Mouse (Mus musculus): ENCODE results near the gene Gna11.
A peak's percentile ranks its signal among the peaks of the same experiment; 100 is the strongest.

The Gna11 gene

DNA sequence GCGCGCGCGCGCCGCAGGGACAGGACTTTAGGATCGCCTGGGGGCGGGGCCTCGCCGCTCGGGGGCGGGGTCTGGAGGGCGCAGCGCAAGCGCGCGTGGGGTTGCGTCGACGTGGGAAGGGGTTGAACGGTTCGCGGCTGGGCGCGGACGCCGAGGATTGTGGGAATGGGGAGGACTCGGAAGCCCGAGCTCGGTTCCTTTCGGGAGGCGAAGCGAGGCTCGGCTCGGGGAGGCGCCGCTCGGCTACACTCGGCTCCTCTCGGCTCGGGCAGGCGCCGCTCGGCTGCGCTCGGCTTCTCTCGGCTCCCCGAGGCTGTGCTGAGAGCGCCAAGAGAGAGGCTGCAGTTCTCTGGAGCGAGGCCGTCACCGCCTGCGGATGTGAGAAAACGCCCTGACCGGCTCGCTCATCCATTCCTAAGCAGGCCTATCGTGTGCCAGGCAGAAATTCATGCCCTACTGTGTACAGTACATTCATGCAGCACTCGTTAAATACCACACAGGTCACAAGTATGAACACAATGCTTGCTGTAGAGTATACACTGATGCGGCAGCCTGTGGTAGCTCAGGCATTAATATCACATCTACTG is at the start of gene Gna11:
Gna11 (minus strand) TSS at position 30 of the 587 bp plus-strand sequence.
- peak; percentile 99 for DNase-seq

DNA sequence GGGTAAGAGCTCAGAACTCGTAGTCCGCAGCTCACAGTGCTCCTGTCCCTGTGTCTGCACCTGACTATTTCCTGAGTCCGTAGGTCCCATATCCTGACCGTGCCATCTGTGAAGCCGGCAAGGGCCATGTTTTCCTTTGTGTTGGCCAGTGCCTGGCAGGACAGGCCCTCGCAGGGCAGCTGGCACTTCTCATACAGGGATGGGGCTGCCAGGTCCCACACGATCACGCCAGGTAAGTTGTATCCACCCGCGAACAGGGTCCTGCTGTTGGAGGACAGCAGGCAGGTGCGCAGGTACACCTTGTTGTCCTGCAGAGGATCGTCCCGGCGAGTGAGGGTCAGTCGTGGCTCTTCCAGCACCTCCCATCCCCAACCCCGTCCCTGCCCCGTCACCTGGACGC is 48.9 kb upstream of the Gna11 start:
- no peak for DNase-seq

DNA sequence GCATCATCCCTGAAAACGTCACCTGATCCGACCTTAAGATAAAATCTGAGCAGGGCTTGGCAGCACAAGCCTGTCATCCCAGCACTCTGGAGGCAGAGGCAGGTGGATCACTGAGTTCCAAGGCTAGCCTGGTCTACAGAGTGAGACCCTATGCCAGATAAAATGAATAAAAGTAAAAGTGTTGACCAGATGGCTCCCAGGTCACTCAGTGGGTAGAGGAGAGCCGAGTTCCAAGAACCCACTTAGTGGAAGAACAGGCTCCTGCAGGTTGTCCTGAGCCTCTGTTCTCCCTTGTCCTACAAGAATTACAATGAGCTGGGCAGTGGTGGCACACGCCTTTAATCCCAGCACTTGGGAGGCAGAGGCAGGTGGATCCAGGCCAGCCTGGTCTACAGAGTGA is 48.2 kb upstream of the Gna11 start:
- DNase-seq = no peak

DNA sequence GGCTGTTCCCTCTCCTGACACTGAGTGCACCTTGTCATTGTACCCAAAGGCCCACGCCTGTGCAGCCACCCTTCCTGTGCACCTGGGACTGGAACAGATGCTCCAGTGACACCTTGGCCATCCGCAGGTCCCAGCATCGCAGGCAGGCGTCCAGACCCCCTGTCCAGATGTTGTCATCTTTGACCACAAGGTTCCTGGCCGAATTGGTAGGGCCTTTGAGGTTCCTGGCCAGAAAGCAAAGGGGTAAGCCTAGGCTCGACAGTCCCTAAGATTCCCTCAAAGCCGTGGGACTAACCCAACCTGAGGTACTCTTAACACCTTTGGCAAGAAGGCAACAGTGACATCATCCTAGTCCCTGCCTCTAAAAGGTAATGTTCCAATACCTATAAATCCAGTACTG is 47.6 kb upstream of the Gna11 start:
- DNase-seq = no peak

DNA sequence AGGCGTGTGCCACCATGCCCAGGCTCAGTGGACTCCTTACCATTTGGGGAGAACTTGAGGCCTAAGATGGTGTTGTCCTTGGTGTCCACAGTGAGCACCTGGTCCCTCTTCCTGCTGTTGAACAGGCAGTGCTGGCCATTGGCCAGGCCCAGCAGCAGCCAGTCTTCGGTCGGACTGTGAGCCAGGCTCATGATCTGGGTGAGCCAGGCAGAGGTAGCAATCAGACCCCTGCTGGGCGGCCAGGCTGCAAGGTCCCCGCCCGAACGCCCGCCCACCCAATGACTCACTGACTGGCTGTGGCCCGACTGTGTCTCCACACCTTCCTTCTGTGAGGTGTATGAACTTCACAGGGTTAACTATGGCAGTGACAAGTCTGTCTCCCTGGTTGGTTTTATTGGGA is 46.9 kb upstream of the Gna11 start:
- no peak for DNase-seq

DNA sequence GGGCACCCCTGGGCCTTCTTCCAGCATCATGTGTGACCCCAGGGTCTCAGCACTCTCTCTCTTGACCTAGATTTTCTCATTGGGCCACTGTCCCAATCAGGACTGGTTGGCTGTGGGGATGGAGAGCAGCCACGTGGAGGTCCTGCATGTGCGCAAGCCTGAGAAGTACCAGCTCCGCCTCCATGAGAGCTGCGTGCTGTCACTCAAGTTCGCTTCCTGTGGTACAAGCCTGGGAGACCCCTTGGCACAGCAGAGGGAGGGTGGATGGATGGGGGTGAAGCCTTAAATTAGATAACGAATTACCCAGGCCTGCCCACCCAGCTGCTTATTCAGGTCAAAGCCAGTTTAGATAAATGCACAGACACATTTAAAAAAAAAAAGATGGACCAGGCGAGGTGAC is 43.7 kb upstream of the Gna11 start:
- no peak for DNase-seq

DNA sequence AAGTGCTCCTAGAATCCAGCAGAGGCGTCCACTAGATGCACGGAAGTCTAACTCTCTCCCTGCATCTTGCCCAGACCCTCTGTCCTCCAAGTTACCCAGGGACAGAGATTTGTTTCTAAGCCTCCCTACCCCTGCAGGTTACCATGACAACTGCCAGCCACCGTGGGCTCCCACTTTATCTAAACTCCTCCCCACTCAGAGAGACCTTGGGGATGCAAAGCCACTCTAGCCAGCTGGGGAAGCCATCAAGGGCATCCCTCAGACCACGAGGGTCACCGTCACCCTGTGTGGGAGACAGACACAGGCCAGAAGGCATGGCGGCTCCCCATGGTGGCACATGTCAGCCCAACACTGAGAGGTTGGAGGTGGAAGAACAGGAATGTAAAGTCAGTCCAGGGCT is 38.4 kb upstream of the Gna11 start:
- no peak for DNase-seq

DNA sequence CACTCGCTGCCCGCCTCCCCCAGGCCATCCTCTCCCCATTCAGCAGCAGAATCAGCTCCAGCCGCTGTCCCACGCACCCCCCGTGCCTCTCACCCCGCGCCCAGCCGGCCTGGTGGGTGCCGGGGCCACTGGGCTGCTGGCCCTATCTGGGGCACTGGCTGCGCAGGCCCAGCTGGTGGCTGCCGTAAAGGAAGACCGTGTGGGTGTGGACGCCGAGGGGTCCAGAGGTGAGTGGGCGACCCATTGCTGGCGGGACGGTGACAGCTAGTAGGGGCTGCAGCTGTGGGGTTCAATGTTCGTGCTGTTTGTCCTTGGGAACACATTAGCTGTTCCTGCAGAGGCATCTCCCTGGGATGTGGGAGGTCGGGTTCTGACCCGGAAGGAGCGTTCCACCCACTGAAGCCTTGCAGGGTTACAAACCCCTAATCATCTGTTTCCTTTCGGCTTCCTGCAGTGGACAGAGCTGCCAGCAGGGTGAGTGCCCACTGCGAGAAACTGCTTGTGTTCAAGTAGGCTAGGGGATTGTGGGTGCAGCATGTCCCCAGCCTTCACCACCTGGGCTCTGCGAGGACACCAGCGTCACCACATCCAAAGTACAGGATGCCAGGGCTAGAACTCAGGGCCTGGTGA is 35.6 kb upstream of the Gna11 start:
- peak; percentile 56 to 59 for DNase-seq

DNA sequence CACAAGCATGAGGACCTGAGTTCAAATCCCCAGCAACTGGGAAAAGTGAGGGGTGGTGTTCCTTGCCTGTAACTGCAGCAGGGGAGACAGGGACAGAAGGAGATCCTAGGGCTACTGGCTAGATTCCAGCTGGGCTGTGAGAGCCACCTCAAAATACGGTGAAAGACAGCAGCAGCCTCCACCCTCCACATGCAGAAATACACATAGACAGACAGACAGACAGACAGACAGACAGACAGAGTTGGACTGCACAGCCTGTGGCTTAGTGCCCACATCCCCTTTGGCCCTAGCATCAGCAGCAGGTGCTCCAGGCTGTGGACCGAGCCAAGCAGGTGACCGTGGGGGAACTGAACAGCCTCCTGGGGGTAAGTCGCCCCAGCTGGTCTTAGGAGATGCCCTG is 35.0 kb upstream of the Gna11 start:
- DNase-seq = no peak

DNA sequence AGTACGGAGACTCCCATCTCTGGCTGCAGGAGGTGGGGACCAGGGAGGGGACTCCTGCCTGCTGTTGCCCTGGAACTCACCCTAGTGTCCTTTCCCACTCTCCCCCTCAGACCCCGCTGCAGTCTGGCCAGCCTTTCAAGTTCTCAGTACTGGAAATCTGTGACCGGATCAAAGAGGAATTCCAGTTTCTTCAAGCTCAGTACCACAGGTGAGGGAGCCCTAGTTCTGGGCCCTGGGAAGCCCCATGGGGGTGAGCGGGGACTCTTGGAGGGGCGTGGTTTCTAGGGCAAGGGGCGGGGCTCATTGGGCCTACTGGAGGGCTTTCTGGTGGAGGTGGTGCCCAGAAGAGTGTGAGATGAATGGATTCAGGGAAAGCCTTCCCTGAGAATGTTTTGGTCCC is 30.7 kb upstream of the Gna11 start:
- DNase-seq = peak; percentile 61 to 64

DNA sequence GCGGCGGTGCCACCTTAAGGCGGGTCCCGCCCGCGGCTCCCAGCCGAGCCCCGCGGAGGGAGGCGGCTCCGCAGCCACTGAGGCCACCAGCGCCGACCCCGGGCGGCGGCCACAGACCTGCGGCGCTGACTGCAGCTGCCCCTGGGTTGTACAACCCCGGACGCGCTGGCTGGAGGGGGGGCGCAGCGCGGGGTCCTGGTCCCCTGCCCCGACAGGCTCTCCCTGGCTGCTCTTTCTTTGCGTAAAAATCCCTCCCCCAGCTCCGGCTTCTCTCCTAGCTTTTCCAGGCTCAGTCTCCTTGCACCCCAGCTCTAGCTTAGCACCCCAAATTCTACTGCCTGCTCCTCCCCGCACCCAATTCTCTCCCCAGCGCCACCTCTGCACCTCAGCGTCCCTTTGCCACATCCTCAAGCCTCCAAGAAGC is 30.2 kb upstream of the Gna11 start:
- peak in 1 of 2 experiments; percentile 41 for DNase-seq

DNA sequence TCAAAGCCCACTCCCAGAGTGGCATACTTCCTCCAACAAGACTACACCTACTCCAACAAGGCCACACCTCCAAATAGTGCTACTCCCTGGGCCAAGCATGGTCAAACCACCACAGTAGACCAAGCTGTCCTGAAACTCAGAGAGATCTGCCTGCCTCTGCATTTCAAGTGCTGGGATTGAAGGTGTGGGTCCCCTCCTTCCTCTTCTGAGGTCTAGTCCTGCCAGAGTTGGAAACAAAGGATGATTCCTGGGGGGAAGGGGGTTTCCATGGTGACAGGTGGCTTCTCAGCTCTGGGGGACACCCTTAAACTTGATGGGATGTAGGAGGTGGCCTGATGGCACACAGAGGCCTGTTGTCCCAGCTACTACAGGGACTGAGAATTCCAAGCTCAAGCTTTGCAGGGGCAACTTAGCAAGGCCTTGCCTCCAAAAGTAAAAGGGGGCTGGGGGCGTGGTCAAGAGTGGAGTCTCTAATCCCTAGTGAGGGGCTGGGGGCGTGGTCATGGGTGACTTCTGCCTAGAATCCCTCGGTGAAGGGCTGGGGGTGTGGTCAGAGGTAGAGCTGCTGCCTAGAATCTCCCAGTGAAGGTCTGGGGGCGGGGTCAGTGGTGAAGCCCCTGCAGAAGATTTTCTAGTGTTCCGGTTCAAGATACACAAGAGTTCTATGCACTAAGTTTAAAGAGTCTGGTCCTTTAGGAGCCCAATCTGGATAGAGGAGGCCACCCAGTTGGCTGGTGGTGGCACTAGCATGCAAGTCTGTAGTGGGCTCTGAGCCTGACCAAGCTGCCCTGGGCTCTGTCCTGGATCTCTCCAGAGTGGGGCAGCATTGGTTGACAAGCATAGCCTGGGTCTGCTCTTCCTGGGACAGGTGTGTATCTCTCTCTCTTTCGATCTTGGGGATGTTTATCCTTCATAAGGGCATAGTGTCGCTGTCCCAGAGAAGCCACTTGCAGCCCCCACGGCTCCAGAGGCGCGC is 29.4 kb upstream of the Gna11 start, which contains the start of gene Tle2:
Tle2 (plus strand) TSS at position 481 of the 976 bp plus-strand sequence.
- no peak for DNase-seq

DNA sequence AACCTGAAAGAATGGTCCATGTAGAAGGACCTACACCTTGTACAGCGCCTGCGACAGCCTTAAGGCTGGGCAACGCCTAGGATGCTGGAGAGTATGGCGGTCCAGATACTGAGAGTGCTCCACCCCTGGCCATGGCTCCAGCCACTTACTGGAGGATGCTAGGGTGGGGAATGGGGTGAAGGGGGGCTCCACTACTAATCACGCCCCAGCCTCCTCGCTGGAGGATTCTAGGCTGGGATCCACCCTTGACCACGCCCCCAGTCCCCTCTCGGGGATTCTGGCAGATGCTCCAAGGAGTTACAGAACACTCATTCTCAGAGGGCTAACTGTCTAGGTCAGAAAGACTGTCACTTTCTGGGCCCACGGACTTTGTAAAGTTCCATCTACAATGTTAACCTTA is 28.0 kb upstream of the Gna11 start:
- no peak for DNase-seq

DNA sequence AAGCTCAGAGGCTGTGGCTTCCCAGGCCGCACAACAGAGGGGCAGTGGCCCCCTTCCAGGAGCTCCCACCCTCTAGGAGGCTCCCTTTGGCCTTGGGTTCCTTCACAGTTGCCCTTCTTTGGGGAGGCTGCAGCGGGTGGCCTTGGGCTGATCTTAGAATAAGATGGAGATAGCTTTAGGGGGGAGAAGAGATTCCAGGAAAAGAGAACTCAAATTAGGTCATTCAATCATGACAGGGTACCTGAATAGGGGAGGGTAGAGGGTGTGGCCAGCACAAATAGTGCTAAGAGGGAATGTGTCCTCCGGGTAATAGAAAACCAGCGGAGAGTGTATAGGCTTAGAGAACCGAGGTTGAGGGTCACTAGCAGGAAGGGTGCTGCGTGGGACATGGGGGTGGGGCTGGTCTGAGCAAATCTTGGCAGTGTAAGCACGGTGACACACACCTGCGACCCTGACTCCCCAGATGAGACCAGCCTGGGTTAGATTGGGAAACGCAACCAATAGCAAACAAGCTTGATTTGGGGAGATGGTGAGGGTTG is 27.2 kb upstream of the Gna11 start:
- no peak for DNase-seq

DNA sequence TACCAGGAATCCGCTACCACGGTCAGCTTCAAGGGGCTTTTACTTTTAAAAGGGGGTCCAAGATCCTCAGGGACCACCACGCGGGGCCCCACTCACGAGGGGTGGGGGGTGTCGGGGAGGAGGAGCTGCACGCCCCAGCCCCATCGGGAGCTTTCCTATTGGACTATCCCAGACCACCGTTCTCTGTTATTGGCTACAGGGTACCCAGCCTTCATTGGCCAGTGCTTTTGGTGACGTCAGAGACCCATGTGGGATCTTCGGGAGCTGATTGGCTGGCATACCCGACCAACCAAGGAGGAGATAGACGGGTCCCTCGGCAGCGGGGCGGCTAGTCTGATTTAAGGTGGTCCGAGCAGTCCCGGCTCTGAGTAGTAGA is 26.5 kb upstream of the Gna11 start:
- DNase-seq = peak; percentile 90 to 91

DNA sequence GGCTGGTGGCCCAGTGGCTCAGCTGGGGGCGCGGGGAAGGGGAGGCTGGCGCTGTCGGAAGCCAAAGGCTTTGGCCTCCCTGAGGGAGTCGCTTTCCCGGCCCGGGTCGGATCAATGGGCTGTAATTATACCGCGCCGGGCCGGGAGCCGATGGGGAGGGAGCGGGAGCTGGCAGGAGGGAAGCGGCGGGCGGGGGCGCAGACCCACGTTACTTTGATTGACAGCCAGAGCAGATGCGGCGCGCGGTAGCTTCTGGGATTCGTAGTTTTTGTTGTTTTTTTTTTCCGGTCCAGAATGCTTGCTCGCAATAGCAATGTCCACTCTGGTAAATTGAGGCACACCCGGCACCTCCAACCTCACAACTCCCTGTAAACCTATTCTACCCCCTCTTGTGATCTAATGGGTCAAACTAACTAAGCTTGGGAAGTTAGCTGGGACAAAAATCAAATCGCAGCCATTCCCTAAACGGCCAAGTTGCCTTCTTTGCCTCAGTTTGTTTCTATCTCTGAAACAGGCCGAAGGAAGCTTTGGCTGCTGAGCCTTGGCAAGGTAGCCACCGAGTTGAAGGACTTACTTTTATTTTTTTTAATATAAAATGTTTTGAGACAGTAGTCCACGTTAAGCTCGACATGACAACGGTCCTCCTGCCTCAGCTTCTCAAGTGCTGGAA is 26.0 kb upstream of the Gna11 start:
- peak; percentile 82 to 84 for DNase-seq

DNA sequence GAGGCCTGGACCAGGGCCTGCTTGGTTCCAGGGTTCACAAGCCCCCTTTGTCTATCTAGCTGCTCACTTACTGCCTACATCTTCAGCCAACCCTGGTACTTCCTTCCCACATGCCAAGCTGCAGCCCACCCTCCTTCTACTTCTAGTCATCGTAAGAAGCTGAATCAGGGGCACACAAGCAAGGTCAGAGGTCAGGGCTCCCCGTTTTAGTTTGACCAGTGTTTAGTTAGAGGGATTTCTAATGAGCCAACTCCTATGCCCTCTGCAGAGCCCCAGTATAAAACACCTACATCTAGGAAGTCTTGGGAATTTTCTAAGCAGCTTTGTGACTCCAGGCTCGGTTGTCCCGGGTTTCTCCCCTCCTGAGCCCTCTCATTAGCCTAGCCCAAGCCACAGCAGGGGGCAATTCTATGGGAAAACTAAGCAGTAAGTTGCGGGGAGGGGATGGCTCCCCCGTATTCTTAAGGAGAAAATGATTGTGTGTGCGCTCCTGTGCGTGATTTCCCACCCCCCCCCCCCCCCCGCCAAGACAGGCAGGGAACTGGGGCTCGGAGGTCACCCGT is 25.3 kb upstream of the Gna11 start:
- DNase-seq = no peak

DNA sequence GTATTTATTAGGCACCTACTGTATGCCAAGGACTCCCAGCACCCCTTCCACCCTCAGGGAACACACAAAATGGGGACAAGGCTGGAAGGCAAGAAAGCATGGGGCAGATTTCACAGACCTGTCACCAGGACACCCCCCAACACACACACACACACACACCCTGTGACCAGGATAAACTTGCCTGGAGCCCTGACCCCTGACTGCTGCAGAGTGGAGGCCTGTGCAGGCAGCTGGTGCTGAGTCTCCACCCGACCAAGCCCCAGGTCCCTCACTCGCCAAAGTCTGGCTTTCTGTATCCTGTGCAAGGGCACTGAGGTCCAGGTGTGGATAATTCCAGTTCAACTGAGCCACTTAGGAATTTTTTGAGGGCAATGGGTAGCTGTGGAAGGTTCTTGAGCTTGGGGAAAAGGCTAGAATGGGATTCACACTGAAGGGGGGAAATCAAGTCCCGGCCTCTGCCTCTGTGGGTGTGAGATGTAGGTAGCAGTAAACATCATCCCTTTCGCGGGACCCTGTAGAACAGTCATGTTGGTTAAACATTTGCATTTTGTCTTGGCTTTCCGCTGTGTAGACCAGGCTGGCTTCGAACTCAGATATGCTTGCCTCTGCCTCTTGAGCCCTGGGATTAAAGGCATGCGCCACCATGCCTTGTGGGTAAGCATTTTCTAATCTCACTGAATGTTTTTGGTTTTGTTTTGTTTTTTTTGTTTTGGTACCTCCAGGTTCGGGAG is 24.7 kb upstream of the Gna11 start:
- DNase-seq = no peak

DNA sequence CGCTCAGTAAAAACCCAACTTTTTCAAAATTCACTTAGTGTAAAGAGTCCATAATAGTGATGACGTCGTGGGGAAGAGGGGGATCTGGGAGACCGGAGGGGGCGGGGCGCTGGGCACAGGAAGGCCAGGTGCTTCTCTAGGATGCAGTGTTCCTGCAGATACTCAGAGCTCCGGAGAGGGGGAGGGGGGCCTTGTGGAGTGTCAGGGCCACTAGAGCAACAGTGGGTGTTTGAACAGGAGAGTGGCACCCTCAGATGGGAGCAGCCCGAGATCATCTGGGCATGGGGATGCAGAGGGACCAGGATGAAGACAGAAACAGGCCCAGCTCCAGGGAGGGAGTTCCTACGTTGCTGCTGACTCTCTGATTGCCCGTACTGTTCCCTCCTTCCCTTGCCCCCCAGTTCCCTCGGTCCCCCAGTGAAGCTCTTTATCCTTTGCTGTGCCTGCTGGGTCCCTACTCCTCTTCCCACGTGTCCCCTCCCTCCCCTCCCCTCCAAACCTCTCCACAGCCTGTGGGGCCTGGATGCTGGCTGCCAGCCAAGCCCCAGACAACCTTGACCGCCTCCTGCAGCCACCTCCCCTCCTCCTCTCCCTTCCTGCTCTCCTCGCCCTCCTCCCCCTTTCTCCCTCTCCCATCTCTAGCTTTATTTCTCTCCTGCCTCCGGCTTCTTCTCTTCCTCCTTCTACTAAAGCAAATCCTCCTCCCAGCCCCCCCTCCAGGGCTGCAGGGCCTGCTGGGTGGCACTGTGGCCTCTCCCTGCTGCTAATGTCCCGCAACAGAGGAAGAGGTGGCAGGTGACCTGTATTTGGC is 23.6 kb upstream of the Gna11 start:
- DNase-seq = no peak

DNA sequence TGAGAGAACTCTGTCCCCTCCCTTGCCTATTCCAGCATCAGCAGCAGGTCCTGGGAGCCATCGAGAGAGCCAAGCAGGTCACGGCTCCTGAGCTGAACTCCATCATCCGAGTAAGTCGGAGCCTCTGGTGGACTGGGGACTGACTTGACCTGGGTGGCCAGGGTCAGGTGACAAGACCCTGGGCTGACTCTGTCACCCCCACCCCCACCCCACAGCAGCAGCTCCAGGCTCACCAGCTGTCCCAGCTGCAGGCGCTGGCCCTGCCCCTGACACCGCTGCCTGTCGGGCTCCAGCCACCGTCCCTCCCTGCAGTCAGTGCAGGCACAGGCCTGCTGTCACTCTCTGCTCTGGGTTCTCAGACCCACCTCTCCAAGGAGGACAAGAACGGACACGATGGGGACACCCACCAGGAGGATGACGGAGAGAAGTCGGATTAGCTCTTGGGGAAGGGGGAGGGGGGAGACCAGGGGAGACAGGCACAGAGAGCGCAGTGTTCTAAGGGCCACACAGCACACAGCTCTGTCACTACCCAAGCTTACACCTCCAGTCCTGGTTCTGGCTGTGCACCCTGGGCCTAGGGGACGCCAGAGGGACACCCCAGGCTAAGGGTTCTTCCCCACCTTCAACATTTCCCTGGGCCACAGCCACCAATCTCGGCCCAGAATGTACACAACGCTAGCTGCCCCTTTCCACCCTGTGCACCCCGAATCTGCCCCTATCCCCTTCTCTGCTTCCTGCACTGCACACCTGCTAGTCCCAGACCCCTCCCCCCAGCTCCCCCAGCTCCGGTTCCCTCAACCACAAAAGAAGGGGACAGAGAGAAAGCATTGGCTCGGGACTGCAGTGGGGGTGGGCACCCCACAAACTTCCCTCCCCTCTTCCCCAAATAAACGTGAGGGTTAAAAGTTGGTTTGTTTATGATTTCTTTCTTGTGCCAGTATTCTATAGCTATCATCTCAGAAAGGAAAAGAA is 20.6 kb upstream of the Gna11 start:
- DNase-seq = no peak

Measured in B cell, adult 2 months (primary cell).